Mouse (Mus musculus): ENCODE data around the gene Pkd1l1.

DNA sequence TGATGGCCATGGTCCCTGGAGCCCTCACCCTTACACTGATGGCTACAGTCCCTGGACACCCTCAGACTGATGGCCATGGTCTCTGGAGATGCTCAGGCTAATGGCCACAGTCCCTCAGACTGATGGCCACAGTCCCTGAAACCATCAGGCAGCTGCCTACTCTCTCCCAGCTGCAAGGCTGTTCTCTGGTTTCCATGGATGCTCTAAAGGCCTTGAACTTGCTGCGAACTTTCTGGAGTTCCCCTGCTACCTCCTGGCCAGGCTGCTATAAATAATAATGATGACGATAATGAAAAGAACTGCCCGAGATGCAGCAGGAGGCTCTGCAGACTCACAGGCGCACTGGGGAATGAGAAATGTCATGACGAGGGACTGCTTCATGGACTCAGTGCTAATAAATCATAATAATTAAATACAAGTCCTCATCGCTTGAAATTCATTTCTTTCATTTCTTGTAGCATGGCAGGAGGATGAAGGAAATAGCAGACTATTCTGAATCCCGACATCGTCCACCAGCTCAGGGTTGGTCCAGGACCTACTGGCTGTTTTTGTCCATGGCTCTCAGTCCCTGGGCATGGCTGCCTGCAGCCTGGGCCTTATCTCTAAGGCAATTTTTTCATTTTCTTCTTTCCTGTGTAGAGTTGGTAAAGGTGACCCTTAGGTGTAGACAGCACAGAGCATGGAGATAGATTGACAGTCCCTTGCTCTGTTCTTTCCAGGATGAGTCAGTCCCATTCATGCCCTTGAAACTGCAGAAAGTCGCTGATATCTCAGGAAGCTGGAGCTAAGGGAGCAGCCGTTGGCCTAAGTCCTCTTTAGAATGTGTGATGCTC, 191.5 kb downstream of the Pkd1l1 start:
- TF ChIP-seq POLR2A (IDR thresholded peaks at IDR 0.05; ENCODE audit: borderline replicate concordance, control insufficient read depth, low read depth, low read length) = no peak
- TF ChIP-seq CTCF (IDR thresholded peaks at IDR 0.05; ENCODE audit: control insufficient read depth, insufficient read depth, low read length) = no peak

Data from bone marrow, adult 2 months (tissue).